Mouse (Mus musculus) heart, embryonic 13.5 days (tissue): ENCODE data around the gene Gsg1l. TPM values are rescaled to one million over a fixed set of nuclear protein-coding genes. Genes with fewer than 3 reads are reported as not detected.

Source experiments
- polyA plus RNA-seq: library from polyadenylated mRNA; unstranded; fragments of >200 nt; fragmentation: Nextera tagmentation; extraction: Ambion mirVana; gene quantifications from 2 replicates; pipeline ENCODE4 v1.2.1, GENCODE M21; 2015

Gsg1l gene
- polyA plus RNA-seq, 1 experiment from 2014 or later, result 8.4 TPM

Other genes starting within 250 kb of the Gsg1l start
- gene Xpo6, start 118.1 kb upstream of the Gsg1l start, polyA plus RNA-seq, result 27.7 and 29.5 TPM in 2 replicates
- gene Sbk1, start 190.2 kb upstream of the Gsg1l start, polyA plus RNA-seq, result 12.7 and 13.7 TPM in 2 replicates